Mouse (Mus musculus): Measurements from ENCODE around the gene Ghr. TPM values are rescaled to one million over a fixed set of nuclear protein-coding genes. Genes with fewer than 3 reads are reported as not detected.

The Ghr gene
- polyA plus RNA-seq, 1 experiment from 2014 or later = 57.9 TPM

DNA sequence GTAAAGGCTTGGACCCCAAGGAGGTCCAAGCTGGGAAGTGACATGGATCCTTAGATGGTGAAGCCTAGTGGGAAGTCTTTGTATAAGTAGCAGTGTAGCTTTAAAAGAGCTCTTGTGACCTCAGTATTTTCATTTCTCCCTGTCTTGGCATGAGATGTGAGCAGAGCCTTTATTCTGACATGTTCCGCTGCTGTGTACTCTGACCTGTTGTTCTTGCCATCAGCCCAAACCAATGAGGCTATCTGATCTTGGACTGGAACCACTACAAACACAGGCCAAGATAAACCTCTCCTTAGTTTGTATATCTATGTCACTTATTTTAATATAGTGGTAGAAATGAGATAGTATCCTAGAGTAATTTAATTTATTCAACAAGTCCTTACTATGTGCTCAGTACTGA lies 97.9 kb downstream of the Ghr start:
- Histone ChIP-seq H3K27ac (ENCODE audit: low read length) (no peak overlapping the region), H3K4me2 (ENCODE audit: low read depth, low read length) (no peak overlapping the region), H3K9me3 (replicated peaks; ENCODE audit: control insufficient read depth, low read length) (no peaks in the 10 kb centered on the region), H3K4me3 (ENCODE audit: low read length) (no peak overlapping the region), H3K9ac (ENCODE audit: low read length) (no peak overlapping the region), H3K27me3 (ENCODE audit: control insufficient read depth, insufficient read depth, low read length) (no peaks in the 10 kb centered on the region), H3K4me1 (ENCODE audit: control insufficient read depth, insufficient read depth, low read length) (no peaks in the 10 kb centered on the region), H3K36me3 (ENCODE audit: control insufficient read depth, insufficient read depth) (no peaks in the 10 kb centered on the region)
- no peak for ATAC-seq (replicated peaks; ENCODE audit: extremely low read depth, insufficient read depth, low FRiP score)
- WGBS = 80% methylated on average over 1 of the region's 1 CpGs

DNA sequence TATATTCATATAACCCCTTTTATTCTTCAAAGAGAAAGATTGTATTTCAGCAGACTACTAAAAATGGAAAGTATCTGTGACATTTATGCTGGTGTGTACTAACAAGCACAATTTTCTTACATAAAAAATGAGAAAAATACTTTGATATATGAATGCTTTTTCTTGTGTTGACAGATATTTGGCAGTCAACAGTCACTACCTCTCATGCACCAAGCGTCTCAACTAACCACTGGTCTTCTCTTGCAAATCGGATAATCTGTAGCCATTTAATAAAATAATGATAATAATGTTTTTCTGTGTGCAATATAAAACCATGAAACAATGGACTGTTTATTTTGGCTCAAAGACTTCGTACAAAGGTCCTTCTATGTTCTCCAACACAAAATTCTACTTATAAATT lies 99.8 kb downstream of the Ghr start:
- Histone ChIP-seq H3K27me3 (ENCODE audit: control insufficient read depth, insufficient read depth, low read length) (no peaks in the 10 kb centered on the region), H3K9ac (ENCODE audit: low read length) (no peak overlapping the region), H3K4me2 (ENCODE audit: low read depth, low read length) (no peak overlapping the region), H3K27ac (ENCODE audit: low read length) (no peak overlapping the region), H3K4me3 (ENCODE audit: low read length) (no peak overlapping the region), H3K36me3 (ENCODE audit: control insufficient read depth, insufficient read depth) (no peaks in the 10 kb centered on the region), H3K4me1 (ENCODE audit: control insufficient read depth, insufficient read depth, low read length) (no peaks in the 10 kb centered on the region), H3K9me3 (replicated peaks; ENCODE audit: control insufficient read depth, low read length) (no peaks in the 10 kb centered on the region)
- WGBS = 56% methylated on average over 3 of the region's 3 CpGs
- ATAC-seq (replicated peaks; ENCODE audit: extremely low read depth, insufficient read depth, low FRiP score) = no peak

DNA sequence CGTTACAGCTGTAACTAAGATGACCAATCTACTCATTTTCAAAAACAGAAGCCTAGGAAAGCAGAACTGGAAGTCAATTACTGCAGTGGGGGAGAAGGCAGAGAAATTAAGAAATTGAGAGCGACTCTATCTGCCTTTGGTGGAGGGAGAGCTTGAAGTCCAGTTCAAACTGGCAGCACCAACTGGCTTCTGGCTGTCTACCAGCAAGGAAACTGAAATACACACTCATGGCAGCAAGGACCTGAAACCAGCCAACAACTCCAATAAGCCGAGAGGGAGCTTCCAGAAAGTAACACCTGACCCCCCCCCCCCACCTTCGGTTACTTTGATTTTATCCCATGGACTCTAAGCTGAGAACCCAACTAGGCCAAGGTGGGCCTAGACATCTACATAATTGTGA lies 114.1 kb downstream of the Ghr start:
- peaks cover 4% of the 10 kb centered on the region; the same call in 1 of the 2 replicates for H3K4me1 ChIP-seq (ENCODE audit: control insufficient read depth, insufficient read depth, low read length)
- no peak overlapping the region for H3K4me2 ChIP-seq (ENCODE audit: low read depth, low read length)
- no peaks in the 10 kb centered on the region for H3K36me3 ChIP-seq (ENCODE audit: control insufficient read depth, insufficient read depth)
- WGBS = 92% methylated on average over 4 of the region's 4 CpGs
- H3K9ac ChIP-seq (ENCODE audit: low read length) = no peak overlapping the region
- H3K27me3 ChIP-seq (ENCODE audit: control insufficient read depth, insufficient read depth, low read length) = no peaks in the 10 kb centered on the region
- no peak for ATAC-seq (replicated peaks; ENCODE audit: extremely low read depth, insufficient read depth, low FRiP score)
- H3K27ac ChIP-seq (ENCODE audit: low read length) = no peak overlapping the region
- H3K9me3 ChIP-seq (replicated peaks; ENCODE audit: control insufficient read depth, low read length) = no peaks in the 10 kb centered on the region
- H3K4me3 ChIP-seq (ENCODE audit: low read length) = no peak overlapping the region

DNA sequence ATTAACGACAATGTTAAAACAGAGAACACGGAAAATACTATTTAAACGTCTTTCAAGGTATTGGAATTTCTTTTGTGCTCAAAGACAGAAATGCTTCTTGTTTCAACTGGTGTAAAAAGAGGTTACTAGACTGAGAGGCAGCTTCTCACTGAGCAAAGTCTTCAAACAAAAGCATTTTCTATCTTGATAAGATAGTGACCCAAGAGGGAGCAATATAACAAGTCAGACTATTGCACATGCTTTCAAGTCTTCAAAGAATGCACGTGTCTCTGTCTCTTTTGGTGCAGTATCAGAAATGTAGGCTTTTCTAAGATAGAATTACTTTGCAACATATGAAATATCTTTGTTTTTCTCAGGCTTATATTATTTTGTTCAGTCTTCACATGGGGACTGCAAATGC lies 116.7 kb downstream of the Ghr start:
- ATAC-seq (replicated peaks; ENCODE audit: extremely low read depth, insufficient read depth, low FRiP score) = no peak
- 67% methylated on average over 4 of the region's 4 CpGs for WGBS
- H3K4me3 ChIP-seq (ENCODE audit: low read length) = no peak overlapping the region

DNA sequence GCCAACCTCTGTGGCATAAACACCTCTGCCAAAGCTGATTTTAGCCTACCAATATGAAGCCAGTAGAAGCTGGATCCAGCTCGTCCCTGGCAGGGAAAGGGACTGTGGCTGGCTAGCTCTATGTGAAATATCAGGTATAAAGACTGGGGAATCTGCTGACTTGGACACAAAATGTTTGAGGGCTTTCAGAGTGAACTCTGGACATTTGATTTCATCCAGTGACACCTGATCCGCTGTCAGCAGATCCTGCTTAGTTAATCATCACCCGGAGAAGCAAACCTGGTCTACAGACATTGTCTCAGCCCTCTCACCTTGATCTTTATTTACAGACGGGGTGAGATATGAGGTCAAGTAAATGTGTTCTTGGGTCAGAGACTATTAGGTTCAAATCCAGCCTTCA lies 118.5 kb downstream of the Ghr start:
- Histone ChIP-seq H3K4me2 (ENCODE audit: low read depth, low read length) (no peak overlapping the region), H3K27me3 (ENCODE audit: control insufficient read depth, insufficient read depth, low read length) (no peaks in the 10 kb centered on the region), H3K4me1 (ENCODE audit: control insufficient read depth, insufficient read depth, low read length) (peaks cover 4% of the 10 kb centered on the region; the same call in 1 of the 2 replicates), H3K9ac (ENCODE audit: low read length) (no peak overlapping the region), H3K27ac (ENCODE audit: low read length) (no peak overlapping the region), H3K36me3 (ENCODE audit: control insufficient read depth, insufficient read depth) (no peaks in the 10 kb centered on the region), H3K9me3 (replicated peaks; ENCODE audit: control insufficient read depth, low read length) (no peaks in the 10 kb centered on the region), H3K4me3 (ENCODE audit: low read length) (no peak overlapping the region)
- no peak for ATAC-seq (replicated peaks; ENCODE audit: extremely low read depth, insufficient read depth, low FRiP score)
- WGBS = 57% methylated on average over 4 of the region's 4 CpGs

More for the DNA sequence above, 116.7 kb downstream of the Ghr start:
- Histone ChIP-seq H3K9me3 (replicated peaks; ENCODE audit: control insufficient read depth, low read length) (no peaks in the 10 kb centered on the region), H3K27me3 (ENCODE audit: control insufficient read depth, insufficient read depth, low read length) (no peaks in the 10 kb centered on the region), H3K27ac (ENCODE audit: low read length) (no peak overlapping the region), H3K4me2 (ENCODE audit: low read depth, low read length) (no peak overlapping the region), H3K9ac (ENCODE audit: low read length) (no peak overlapping the region), H3K4me1 (ENCODE audit: control insufficient read depth, insufficient read depth, low read length) (peaks cover 4% of the 10 kb centered on the region; the same call in 1 of the 2 replicates), H3K36me3 (ENCODE audit: control insufficient read depth, insufficient read depth) (no peaks in the 10 kb centered on the region)

DNA sequence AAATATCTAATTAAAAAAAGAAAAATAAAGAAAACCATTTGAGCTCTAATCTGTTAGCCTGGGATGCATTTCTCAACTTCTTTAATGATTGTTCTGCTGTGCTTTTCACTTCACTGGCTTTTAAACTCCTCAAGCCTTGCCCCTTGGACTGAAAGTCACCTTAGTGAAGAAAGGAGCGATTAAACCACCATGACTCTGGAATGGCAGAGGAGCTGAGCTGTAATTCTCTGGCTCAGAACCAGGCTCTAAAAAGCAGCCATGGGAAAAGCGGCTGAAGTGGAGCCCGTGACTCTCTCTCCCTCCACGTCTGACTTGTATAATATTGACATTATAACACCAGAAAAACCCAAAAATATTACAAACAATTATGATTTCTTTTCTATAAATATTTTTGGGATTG lies 126.7 kb downstream of the Ghr start:
- peak overlapping the region; percentile 63; the same call in 1 of the 2 replicates for H3K27ac ChIP-seq (ENCODE audit: low read length)
- H3K36me3 ChIP-seq (ENCODE audit: control insufficient read depth, insufficient read depth) = 0 out of 2 replicates have a peak, but pooled peaks cover 2% of the 10 kb centered on the region
- ATAC-seq (replicated peaks; ENCODE audit: extremely low read depth, insufficient read depth, low FRiP score) = no peak

DNA sequence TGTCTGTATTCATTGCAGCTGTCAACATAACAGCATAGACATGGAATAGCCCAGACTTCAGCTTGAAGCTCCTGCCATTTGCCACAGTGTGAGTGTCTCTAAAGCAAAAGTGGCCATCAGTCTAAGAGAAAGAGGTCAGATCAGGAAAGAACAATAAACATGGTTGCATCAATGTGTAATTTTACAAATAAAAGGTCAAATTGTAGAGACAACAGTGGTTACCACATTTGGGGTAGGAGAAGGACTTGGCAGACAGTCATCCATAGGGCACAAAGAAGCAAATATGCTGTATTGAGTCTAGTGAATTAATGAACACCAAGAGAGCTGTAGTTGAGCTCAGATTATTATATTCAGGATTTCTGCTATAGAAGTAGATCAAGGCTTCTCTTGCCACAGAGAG lies 127.7 kb downstream of the Ghr start:
- no peak overlapping the region for H3K9ac ChIP-seq (ENCODE audit: low read length)
- no peak overlapping the region for H3K4me2 ChIP-seq (ENCODE audit: low read depth, low read length)
- H3K27ac ChIP-seq (ENCODE audit: low read length) = no peak overlapping the region
- no peaks in the 10 kb centered on the region for H3K27me3 ChIP-seq (ENCODE audit: control insufficient read depth, insufficient read depth, low read length)
- peaks cover 5% of the 10 kb centered on the region; the same call in 1 of the 2 replicates for H3K4me1 ChIP-seq (ENCODE audit: control insufficient read depth, insufficient read depth, low read length)
- no peaks in the 10 kb centered on the region for H3K9me3 ChIP-seq (replicated peaks; ENCODE audit: control insufficient read depth, low read length)
- ATAC-seq (replicated peaks; ENCODE audit: extremely low read depth, insufficient read depth, low FRiP score) = no peak
- H3K4me3 ChIP-seq (ENCODE audit: low read length) = no peak overlapping the region
- 0 out of 2 replicates have a peak, but pooled peaks cover 2% of the 10 kb centered on the region for H3K36me3 ChIP-seq (ENCODE audit: control insufficient read depth, insufficient read depth)

More for the DNA sequence above, 126.7 kb downstream of the Ghr start:
- H3K4me3 ChIP-seq (ENCODE audit: low read length) = no peak overlapping the region
- H3K9me3 ChIP-seq (replicated peaks; ENCODE audit: control insufficient read depth, low read length) = no peaks in the 10 kb centered on the region
- H3K4me1 ChIP-seq (ENCODE audit: control insufficient read depth, insufficient read depth, low read length) = peaks cover 5% of the 10 kb centered on the region; the same call in 1 of the 2 replicates
- no peak overlapping the region for H3K9ac ChIP-seq (ENCODE audit: low read length)
- no peaks in the 10 kb centered on the region for H3K27me3 ChIP-seq (ENCODE audit: control insufficient read depth, insufficient read depth, low read length)
- H3K4me2 ChIP-seq (ENCODE audit: low read depth, low read length) = no peak overlapping the region
- WGBS = 47% methylated on average over 4 of the region's 4 CpGs

DNA sequence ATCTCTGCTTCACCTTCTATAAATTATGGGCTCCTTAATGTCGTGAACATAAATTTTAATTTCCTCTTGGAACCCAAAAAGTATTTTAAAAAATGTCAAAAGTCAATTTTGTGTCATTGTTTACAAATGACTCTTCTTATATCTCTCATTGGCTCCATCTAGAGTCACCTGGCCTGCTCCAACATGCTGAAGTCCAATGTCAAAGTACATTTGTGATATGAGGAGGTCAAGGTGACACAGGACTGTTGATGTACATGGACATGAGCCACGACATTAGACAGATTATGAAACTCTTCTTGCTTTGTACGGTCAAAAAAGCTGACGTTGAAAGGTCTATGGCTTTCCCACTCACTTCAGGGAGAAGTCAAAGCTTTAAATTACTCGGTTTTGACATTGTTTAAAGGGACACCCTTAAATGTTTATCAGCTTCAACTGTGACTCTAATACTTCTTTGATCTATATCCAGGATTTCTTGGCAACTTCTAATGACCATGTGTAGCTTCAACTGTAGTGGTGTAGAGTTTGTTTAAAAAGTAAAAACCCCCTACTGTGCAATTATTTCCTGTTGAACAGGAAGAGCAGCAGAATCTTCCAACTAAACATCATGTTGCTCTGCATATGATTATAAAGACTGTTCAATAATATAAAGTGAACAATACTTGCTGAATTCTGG lies 131.1 kb downstream of the Ghr start:
- H3K36me3 ChIP-seq (ENCODE audit: control insufficient read depth, insufficient read depth) = 0 out of 2 replicates have a peak, but pooled peaks cover 2% of the 10 kb centered on the region
- no peak for ATAC-seq (replicated peaks; ENCODE audit: extremely low read depth, insufficient read depth, low FRiP score)
- no peak overlapping the region for H3K4me3 ChIP-seq (ENCODE audit: low read length)
- no peak overlapping the region for H3K4me2 ChIP-seq (ENCODE audit: low read depth, low read length)
- no peaks in the 10 kb centered on the region for H3K9me3 ChIP-seq (replicated peaks; ENCODE audit: control insufficient read depth, low read length)
- H3K4me1 ChIP-seq (ENCODE audit: control insufficient read depth, insufficient read depth, low read length) = peaks cover 15% of the 10 kb centered on the region
- 59% methylated on average over 5 of the region's 5 CpGs for WGBS
- H3K9ac ChIP-seq (ENCODE audit: low read length) = no peak overlapping the region
- no peaks in the 10 kb centered on the region for H3K27me3 ChIP-seq (ENCODE audit: control insufficient read depth, insufficient read depth, low read length)
- no peak overlapping the region for H3K27ac ChIP-seq (ENCODE audit: low read length)

DNA sequence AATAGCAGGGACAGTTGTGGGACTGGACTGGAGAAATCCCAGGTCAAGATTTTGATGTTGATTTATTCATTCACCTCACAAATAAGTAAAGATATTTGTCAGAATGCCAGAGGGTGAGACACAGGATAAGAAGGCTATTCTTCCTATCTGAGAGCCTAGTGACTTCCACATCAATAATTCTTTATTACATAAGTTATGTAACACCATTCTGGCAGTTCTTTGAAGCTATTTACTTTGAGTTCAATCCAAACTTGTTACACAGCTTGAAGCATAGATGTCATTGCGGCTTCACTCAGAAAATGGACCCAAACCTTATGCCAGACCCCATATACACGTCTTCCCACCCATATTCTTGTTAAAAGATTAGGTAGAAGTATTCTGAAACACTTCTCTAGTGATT lies 133.7 kb downstream of the Ghr start:
- Histone ChIP-seq H3K27ac (ENCODE audit: low read length) (no peak overlapping the region), H3K36me3 (ENCODE audit: control insufficient read depth, insufficient read depth) (no peaks in the 10 kb centered on the region), H3K9me3 (replicated peaks; ENCODE audit: control insufficient read depth, low read length) (no peaks in the 10 kb centered on the region), H3K9ac (ENCODE audit: low read length) (no peak overlapping the region), H3K4me2 (ENCODE audit: low read depth, low read length) (no peak overlapping the region), H3K4me1 (ENCODE audit: control insufficient read depth, insufficient read depth, low read length) (peaks cover 16% of the 10 kb centered on the region), H3K27me3 (ENCODE audit: control insufficient read depth, insufficient read depth, low read length) (no peaks in the 10 kb centered on the region), H3K4me3 (ENCODE audit: low read length) (no peak overlapping the region)
- ATAC-seq (replicated peaks; ENCODE audit: extremely low read depth, insufficient read depth, low FRiP score) = no peak
- 72% methylated on average over 2 of the region's 2 CpGs for WGBS

All from heart, embryonic 16.5 days (tissue).